Mouse (Mus musculus) liver, embryonic 14.5 days (tissue): ENCODE measurements around the gene Ifitm2. TPM values are rescaled to one million over a fixed set of nuclear protein-coding genes. Genes with fewer than 3 reads are reported as not detected.
A peak's percentile ranks its signal among the peaks of the same experiment; 100 is the strongest.

Experiments
- ATAC-seq: fragments of 200-750 bp; cut with Nextera tagmentation; 2 replicates; pipeline ENCODE4 v1.8.0; 2017; ENCODE audit warnings: moderate number of reproducible peaks, mild to moderate bottlenecking, moderate library complexity; ENCODE audit not compliant: insufficient read depth
- DNase-seq, 3 experiments: peaks; one replicate each; pipeline ENCODE4 v3.0.0-alpha.2; 2012 to 2013; ENCODE audit warnings: low read depth in 3 of 3, low spot score in 3 of 3
- H3K27ac ChIP-seq: fragments of 300-500 bp; sonication (generic); 2 replicates; pipeline ENCODE4 v1.5.1; 2014; ENCODE audit warnings: moderate library complexity, mild to moderate bottlenecking, control low read depth, inconsistent platforms
- H3K27me3 ChIP-seq: fragments of 300-500 bp; sonication (generic); 2 replicates; pipeline ENCODE4 v1.6.1; 2014; ENCODE audit warnings: mild to moderate bottlenecking, low read length, moderate library complexity; ENCODE audit not compliant: control insufficient read depth, insufficient read depth
- H3K36me3 ChIP-seq: fragments of 300-500 bp; sonication (generic); replicated peaks from 2 replicates; pipeline ENCODE4 v1.6.1; 2014; ENCODE audit warnings: low read depth; ENCODE audit not compliant: control insufficient read depth, insufficient read depth
- H3K4me1 ChIP-seq, 2 experiments: fragments of 200-500 bp in 1 of 2; fragments of 300-500 bp in 1 of 2; sonication (generic) in 1 of 2; replicated peaks; 2 replicates each; pipeline ENCODE4 v1.6.1; 2012 to 2014; ENCODE audit warnings: antibody characterized with exemption in 1 of 2, inconsistent platforms in 1 of 2, low read length in 1 of 2; ENCODE audit not compliant: control insufficient read depth in 2 of 2, insufficient read depth in 2 of 2
- H3K4me2 ChIP-seq: fragments of 300-500 bp; sonication (generic); 2 replicates; pipeline ENCODE4 v1.6.1; 2014; ENCODE audit warnings: low read depth, mild to moderate bottlenecking, control low read depth, moderate library complexity
- H3K4me3 ChIP-seq, 2 experiments: fragments of 200-500 bp in 1 of 2; fragments of 300-500 bp in 1 of 2; sonication (generic) in 1 of 2; 2 replicates each; pipeline ENCODE4 v1.5.1; 2012 to 2014; ENCODE audit warnings: low read depth in 2 of 2, low read length in 2 of 2, mild to moderate bottlenecking in 2 of 2, control low read depth in 1 of 2, inconsistent platforms in 1 of 2, moderate library complexity in 1 of 2; ENCODE audit not compliant: insufficient read depth in 1 of 2
- H3K9ac ChIP-seq: fragments of 300-500 bp; sonication (generic); replicated peaks from 2 replicates; pipeline ENCODE4 v1.6.1; 2014; ENCODE audit warnings: mild to moderate bottlenecking, control low read depth, moderate library complexity
- H3K9me3 ChIP-seq: fragments of 300-500 bp; sonication (generic); 2 replicates; pipeline ENCODE4 v1.6.1; 2016; ENCODE audit warnings: low read length, mixed read lengths; ENCODE audit not compliant: control insufficient read depth
- CTCF ChIP-seq: IDR thresholded peaks from 2 replicates; pipeline ENCODE4 v1.5.1; 2016; ENCODE audit warnings: antibody characterized with exemption, low read depth, control low read depth
- EP300 ChIP-seq: IDR thresholded peaks from 2 replicates; pipeline ENCODE4 v1.6.1; 2016; ENCODE audit warnings: antibody characterized with exemption, low read depth
- WGBS: fragments of 180-500 bp; shearing (Covaris S2); extraction: QIAGEN DNeasy Blood & Tissue Kit; methylation state at CpG from one replicate; pipeline ENCODE4 v1.1.7; 2014; ENCODE audit not compliant: insufficient replicate concordance; 5-methylcytosine and 5-hydroxymethylcytosine counted together
- polyA plus RNA-seq, 2 experiments: library from polyadenylated mRNA; depleted of rRNA in 1 of 2; stranded (reverse) in 1 of 2; unstranded in 1 of 2; fragments of >200 nt; fragmentation: Nextera tagmentation in 1 of 2; extraction: Ambion mirVana in 1 of 2; gene quantifications; 2 replicates each; pipeline versions ENCODE4 v1.2.1 to v1.2.3; 2012 to 2014

The Ifitm2 gene
- polyA plus RNA-seq, 2 experiments, result 217 to 432 TPM

DNA sequence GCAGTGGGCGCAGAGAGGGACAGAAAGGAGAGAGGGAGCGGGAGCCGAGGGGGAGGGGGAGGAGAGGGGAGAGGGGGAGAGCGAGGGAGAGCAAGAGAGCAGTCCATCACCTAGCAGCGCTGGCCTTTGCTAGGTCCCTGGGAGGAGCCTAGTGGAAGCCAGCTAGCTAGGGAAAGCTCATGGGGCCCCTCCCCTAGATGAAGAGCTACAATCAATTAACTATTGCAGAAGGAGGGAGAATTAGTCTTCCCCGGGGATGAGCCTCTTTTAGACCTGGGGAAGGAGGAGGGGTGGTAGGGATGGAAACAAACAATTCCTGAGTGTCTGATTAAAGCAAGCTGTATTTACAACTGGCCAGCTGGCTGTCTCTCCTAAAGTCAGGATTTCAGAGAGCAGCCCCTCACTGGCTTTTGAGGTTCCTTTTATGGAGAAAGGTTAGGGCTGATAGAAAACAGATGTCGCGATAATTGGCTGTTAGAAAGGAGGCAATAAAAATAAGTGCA, 16.1 kb downstream of the Ifitm2 start:
- WGBS, result 60% methylated on average over 8 of the region's 8 CpGs
- no peaks in the 10 kb centered on the region for H3K9me3 ChIP-seq
- H3K4me1 ChIP-seq, result peaks cover 0 to 11% of the 10 kb centered on the region in 2 experiments; a peak in 2 of 4 replicates
- no peak overlapping the region for H3K9ac ChIP-seq
- H3K27me3 ChIP-seq, result no peaks in the 10 kb centered on the region; the same call in none of the 2 replicates
- no peaks in the 10 kb centered on the region for H3K36me3 ChIP-seq
- no peak overlapping the region for H3K4me3 ChIP-seq
- DNase-seq, result no peak
- H3K4me2 ChIP-seq, result no peak overlapping the region
- no peak overlapping the region for H3K27ac ChIP-seq
- no peak for ATAC-seq
- TF ChIP-seq CTCF (no peak), EP300 (no peak)

DNA sequence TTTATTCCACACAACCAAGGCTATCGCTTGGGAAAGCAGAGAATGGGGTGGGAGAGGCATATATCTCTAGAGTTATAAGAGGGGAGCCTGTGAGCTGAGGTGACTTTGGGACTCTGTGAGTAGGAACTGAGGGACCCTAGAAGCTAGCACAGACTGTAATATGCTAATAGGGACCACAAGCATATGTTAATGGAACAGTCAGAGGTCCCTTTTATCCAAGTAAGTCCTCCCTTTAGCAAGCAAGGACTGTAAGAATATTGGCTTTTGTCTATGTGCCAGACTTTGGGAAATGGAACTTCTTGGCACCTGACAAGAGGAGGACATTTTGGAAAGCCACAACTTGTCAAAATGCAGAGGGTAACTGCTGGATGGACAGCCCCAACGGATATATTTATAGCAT, 16.9 kb downstream of the Ifitm2 start:
- no peak for TF ChIP-seq EP300
- no peak for TF ChIP-seq CTCF
- no peak overlapping the region for H3K9ac ChIP-seq
- peaks cover 5% of the 10 kb centered on the region for H3K27me3 ChIP-seq
- WGBS, result 47% methylated on average over 2 of the region's 2 CpGs
- H3K4me1 ChIP-seq, result peaks cover 0 to 11% of the 10 kb centered on the region in 2 experiments; a peak in 2 of 4 replicates
- ATAC-seq (no peak), DNase-seq (no peak)
- H3K9me3 ChIP-seq, result no peaks in the 10 kb centered on the region
- H3K4me2 ChIP-seq, result no peak overlapping the region
- no peaks in the 10 kb centered on the region for H3K36me3 ChIP-seq
- H3K4me3 ChIP-seq, result no peak overlapping the region
- no peak overlapping the region for H3K27ac ChIP-seq

GRCm38 (mm10) chr7:140938436-140938835, 17.4 kb downstream of the Ifitm2 start:
- TF ChIP-seq EP300 (no peak), CTCF (peak; percentile 54)
- 29% methylated on average over 3 of the region's 3 CpGs for WGBS

DNA sequence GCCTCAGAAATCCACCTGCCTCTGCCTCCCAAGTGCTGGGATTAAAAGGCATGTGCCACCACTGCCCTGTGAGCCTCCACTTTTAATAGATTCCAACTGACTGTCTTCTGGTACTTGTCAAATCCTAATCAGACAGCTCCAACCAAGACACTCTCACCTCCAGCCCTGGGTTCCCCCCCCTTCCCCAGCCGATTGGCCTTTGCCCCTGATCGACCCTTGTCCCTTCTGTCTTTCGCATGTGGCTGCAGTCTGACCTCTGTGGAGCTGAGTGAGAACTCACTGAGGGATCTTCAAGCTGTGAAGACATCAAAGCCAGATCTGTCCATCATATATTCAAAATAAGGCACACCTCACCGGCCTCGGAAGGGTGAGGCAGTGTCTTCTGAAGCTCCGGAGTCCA, 28.6 kb downstream of the Ifitm2 start:
- TF ChIP-seq CTCF, result no peak
- TF ChIP-seq EP300, result no peak
- H3K27ac ChIP-seq, result no peak overlapping the region
- WGBS, result 77% methylated on average over 6 of the region's 6 CpGs
- H3K36me3 ChIP-seq, result no peaks in the 10 kb centered on the region
- ATAC-seq (no peak), DNase-seq (no peak)
- no peak overlapping the region for H3K4me2 ChIP-seq
- H3K27me3 ChIP-seq, result peaks cover 23% of the 10 kb centered on the region
- H3K4me3 ChIP-seq, result no peak overlapping the region
- no peak overlapping the region for H3K9ac ChIP-seq
- no peaks in the 10 kb centered on the region; a peak in 1 of 4 replicates for H3K4me1 ChIP-seq
- no peaks in the 10 kb centered on the region for H3K9me3 ChIP-seq

More at GRCm38 (mm10) chr7:140938436-140938835, 17.4 kb downstream of the Ifitm2 start:
- Histone ChIP-seq H3K4me2 (no peak overlapping the region), H3K36me3 (no peaks in the 10 kb centered on the region), H3K4me1 (peaks cover 0 to 11% of the 10 kb centered on the region in 2 experiments; a peak in 2 of 4 replicates), H3K27me3 (peaks cover 5% of the 10 kb centered on the region), H3K4me3 (no peak overlapping the region), H3K9me3 (no peaks in the 10 kb centered on the region), H3K9ac (no peak overlapping the region), H3K27ac (no peak overlapping the region)
- ATAC-seq (no peak), DNase-seq (no peak)

GRCm38 (mm10) chr7:140923070-140923775, 32.6 kb downstream of the Ifitm2 start:
- no peaks in the 10 kb centered on the region for H3K9me3 ChIP-seq
- peak overlapping the region; percentile 44 for H3K4me2 ChIP-seq
- 21% methylated on average over 30 of the region's 30 CpGs for WGBS
- H3K27ac ChIP-seq, result no peak overlapping the region
- no peak overlapping the region for H3K4me3 ChIP-seq
- ATAC-seq (no peak), DNase-seq (no peak)
- H3K36me3 ChIP-seq, result no peaks in the 10 kb centered on the region
- peaks cover 40% of the 10 kb centered on the region for H3K27me3 ChIP-seq
- H3K9ac ChIP-seq, result no peak overlapping the region
- no peak for TF ChIP-seq EP300
- TF ChIP-seq CTCF, result no peak
- H3K4me1 ChIP-seq, result peaks cover 0 to 3% of the 10 kb centered on the region in 2 experiments; a peak in 2 of 4 replicates
